Mouse (Mus musculus) olfactory bulb, adult 2 months (tissue): ENCODE results near the gene Entpd1.

ENCODE experiments used
- CTCF ChIP-seq: fragments of 200-500 bp; IDR thresholded peaks from 2 replicates; pipeline ENCODE4 v1.5.1; 2012; ENCODE audit warnings: low read depth, mild to moderate bottlenecking, low read length, moderate library complexity; ENCODE audit not compliant: insufficient read depth
- POLR2A ChIP-seq: fragments of 200-500 bp; IDR thresholded peaks from 2 replicates; pipeline ENCODE4 v1.6.1; 2012; ENCODE audit warnings: mild to moderate bottlenecking, low read depth, low read length, moderate library complexity; ENCODE audit not compliant: insufficient read depth

- no peak for TF ChIP-seq POLR2A
- no peak for TF ChIP-seq CTCF
Measured at GRCm38 (mm10) chr19:40630606-40631005, 18.4 kb downstream of the Entpd1 start.
